Mouse (Mus musculus) cerebral cortex, adult 2 months (tissue): ENCODE results near the gene Ifrd1.

Experiments used
- WGBS: fragments of 180-500 bp; shearing (Covaris S2); methylation state at CpG from one replicate; pipeline ENCODE4 v1.1.7; 2018; 5-methylcytosine and 5-hydroxymethylcytosine counted together

Ifrd1 gene

DNA sequence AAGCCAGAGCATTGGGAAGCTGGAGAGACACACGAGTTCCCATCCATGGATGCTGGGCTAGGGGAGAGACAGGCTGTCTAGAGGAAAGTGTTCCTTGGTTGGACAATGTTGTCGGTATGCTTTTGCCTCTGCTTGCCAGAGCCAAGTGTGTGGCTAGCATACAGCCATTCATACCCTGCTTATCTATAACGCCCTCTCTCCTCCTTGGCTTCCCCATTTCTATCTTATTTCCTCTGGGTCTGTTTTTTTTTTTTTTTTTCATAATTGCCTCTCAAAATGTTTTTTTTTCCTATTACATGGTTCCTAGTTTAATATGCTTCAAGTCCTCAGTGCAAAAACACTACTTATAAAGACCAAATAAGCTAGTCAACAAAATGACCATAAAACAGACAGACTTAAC, 62.8 kb downstream of the Ifrd1 start:
- 91% methylated on average over 3 of the region's 3 CpGs for WGBS

DNA sequence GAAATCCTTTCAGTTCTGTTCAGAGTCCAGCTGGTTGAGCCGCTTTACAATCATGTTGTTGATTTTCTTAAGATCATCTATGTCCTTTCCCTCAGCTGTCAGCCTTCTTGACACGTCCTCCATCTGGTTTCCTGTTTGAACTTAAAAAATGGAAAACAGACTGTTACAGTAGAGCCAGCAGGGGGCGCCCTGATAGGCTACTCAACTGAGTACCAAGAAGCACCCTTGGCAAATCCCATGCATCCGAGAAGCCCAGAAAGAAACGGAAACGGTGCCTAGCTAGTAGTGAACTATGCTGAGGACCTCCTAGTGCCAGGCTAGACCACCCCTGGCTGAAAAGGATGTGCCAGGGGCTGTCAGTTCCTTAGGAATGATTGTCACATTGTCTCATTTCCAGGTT, 71.2 kb downstream of the Ifrd1 start:
- WGBS: 56% methylated on average over 6 of the region's 6 CpGs

DNA sequence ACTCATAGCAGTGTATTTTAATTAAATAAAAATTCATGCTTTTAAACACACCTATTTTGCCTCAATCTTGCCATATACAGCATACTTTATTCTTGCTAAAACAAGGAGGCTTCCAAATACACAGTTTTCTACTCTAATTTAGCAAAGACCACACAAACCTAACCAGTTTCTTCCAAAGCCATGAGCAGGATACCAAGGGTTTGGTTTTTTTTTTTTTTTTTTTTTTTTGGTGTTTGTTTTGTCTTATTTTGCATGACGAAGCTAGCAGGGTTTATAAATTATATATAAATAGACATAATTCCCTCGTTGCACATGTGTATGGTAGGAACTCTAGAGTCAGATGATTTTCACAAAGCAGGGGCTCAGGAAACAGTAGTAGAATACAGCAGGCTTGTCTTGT, 72.1 kb downstream of the Ifrd1 start:
- WGBS: 72% methylated on average over 2 of the region's 2 CpGs

DNA sequence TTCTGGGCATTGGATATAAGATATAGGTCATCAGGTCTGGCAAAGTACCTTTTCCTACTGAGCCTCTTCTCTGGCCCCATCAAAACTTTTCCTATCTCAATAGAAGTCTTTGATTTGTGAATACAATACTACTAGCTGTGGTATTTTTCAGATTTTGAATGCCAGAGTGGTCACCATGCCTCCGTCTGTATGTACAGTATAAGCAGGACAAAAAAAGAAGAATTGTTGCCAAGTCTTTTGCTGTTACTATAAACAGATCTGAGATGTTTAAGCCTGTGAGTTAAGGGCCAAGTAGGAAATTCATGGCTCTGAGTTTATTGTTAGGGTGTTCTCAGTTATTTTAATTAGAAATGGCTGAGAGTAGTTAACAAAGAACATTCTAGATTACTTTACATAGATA, 73.1 kb downstream of the Ifrd1 start:
- 32% methylated on average over 1 of the region's 1 CpGs for WGBS

DNA sequence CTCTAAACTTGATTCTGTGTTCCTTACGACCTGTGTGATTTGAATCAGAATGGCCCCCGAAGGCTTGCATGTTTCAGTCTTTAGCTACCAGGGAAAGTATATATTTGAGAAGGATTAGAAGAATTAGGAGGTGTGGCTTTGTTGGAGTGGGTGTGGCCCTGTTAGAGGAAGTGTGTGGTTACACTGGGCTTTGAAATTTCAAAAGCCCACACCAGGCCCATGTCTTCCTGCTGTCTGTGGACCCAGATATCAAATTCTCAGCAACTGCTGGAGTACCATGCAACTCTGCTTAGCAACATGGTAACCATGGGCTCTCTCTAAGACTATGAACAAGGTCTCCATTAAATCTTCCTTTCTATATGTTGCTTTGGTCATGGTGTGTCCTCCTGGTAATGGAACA, 76.7 kb downstream of the Ifrd1 start:
- 94% methylated on average over 2 of the region's 2 CpGs for WGBS

DNA sequence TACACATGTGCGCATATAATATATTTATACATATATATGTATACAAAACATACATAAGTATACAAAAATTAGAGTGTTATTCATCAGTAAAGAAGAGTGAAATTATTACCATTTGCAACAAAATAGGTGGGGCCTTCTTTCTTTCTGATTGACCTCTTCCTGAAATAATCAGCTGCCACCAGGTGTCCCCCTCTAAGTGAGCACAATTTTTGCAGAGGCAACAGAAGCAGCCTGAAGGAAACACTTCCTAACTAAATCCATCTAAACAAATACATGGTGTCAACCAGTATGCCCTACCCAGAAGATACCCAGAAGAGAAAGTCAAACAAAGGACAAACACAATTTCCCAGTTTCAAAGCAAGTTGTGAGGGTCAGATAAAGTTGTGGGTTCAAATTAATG, 78.6 kb downstream of the Ifrd1 start:
- WGBS: 100% methylated on average over 1 of the region's 1 CpGs

DNA sequence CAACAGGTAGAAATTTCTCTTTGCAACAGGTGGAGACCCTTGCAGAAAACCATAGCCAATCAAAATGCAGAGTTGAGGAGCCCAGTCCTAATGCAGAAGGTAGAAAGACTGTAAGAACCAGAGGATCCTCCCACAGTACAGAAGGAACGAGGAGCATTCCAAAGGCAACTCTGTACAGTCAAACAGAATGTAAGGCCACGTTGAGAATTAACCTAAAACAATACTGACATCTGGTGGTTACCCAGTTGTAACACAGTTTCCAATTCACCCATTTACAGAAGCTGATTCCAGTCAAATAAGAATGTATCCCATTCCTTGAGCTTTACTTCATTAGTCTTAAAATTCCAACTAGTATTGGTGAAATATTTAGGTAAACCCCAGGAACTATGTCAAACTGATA, 83.7 kb downstream of the Ifrd1 start:
- 1% methylated on average over 2 of the region's 2 CpGs for WGBS

DNA sequence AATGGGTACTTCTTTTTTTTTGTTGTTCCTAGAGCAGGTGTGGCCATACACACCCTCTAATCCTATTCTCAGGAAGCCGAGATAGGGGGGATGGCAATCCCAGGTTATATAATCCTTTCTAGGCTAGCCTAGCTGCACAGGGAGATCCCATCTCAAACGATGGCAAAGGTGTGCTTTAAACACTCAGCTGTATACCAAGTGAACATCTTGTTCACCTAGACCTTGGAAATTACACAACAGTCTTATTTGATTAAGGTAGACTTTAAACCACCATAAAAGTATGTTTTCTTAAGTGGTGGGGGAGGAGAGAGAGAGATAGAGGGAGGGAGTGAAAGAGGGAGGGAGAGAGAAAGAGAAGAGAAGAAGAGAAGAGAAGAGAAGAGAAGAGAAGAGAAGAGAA, 87.5 kb downstream of the Ifrd1 start:
- 87% methylated on average over 2 of the region's 2 CpGs for WGBS

DNA sequence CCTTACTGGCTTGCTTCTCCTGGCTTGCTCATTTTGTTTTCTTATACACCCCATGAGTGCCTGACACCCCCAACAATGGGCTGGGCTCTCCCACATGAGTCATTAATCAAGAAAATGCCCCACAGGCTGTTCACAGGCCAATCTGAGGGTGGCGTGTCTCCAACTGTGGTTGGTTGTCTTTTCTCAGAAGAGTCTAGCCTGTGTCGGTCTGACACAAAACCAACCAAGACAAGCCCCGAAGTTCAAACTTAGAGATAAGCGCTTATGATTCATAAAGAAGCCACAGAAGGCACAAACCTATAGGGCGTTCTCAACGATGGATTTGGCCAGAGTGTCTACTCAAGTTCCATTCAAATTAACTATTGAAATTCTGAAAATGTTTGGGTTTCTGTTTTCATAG, 94.1 kb downstream of the Ifrd1 start:
- 96% methylated on average over 6 of the region's 6 CpGs for WGBS

DNA sequence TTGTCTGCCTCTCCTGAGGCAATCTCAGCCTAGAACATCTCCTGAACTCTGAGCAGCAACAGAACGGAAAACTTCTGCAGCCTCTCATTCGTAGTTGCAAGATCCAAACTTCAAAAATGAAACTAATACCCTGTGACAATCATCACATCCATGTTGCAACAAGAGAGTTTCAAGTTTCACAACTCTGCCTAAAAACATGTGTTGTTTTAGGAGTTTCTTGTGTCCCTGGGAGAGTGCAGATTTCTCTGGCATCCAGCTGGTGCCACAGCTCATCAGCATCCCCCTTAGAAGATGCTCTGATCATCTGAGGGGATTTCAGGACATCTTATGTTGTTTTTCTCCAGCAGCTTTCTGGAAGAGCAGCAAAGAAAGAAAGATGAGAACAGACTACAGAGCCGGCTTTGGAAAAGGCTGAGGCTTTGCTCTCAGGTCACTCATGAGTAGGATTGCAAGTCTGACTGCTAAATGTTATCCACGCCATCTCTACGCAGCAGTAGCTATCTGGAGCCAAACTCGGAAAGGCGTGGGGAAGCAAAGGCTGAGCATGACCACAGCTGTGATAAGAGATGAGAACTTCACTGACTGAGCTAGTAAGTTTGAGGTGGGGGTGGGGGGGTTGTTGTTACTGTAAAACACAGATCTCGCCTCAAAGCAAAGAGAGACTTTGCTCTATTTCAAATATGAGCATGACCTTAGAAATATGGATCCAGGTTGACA, 95.8 kb downstream of the Ifrd1 start:
- WGBS: 73% methylated on average over 8 of the region's 8 CpGs
